Mouse (Mus musculus): Measurements from ENCODE around the gene Tfap2b. TPM values are rescaled to one million over a fixed set of nuclear protein-coding genes. Genes with fewer than 3 reads are reported as not detected.

Gene Tfap2b
- polyA plus RNA-seq, 1 experiment, result not detected

DNA sequence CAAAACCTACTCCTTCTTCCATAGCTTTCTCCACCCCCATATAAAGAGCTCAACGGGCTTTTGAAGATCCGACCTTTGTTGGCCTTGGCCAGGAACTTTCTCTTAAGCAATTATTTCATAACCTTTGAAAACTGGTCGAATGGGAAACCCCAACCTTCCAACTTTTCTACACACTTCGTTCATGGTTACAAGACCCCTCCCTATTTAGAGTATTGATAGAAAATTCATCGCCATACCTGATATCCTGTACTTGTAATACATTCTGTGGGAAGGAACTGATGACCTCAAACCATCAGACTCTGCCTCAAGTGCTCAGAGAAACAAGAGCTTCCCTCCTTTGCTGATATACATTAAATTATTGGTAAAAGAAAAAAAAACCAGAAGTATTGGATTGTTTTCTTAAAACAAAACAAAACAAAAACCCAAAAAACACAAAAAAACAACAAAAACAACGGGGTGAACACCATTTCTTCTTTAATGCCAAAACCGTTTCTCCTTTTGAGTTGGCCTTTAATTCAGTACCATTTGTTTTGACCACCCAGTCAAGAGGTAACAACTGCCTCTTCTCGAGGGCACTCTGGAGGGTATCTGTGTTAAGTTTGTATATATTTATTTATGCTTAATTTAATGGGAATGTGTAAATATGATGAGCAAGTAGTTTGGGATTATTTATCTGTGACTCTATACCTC lies 29.2 kb downstream of the Tfap2b start:
- Histone ChIP-seq H3K4me1 (ENCODE audit: control insufficient read depth, insufficient read depth, low read length) (0 out of 2 replicates have a peak, but pooled peaks cover 3% of the 10 kb centered on the region), H3K4me3 (ENCODE audit: insufficient read depth, low read depth, low read length) (no peak overlapping the region), H3K27ac (ENCODE audit: insufficient read depth, low read depth, low read length) (no peak overlapping the region)
- 11% methylated on average over 8 of the region's 8 CpGs for WGBS
- TF ChIP-seq CTCF (IDR thresholded peaks at IDR 0.05; ENCODE audit: insufficient read depth, low read depth, low read length) (no peak), POLR2A (IDR thresholded peaks at IDR 0.05; ENCODE audit: insufficient read depth, low read depth, low read length) (no peak)

DNA sequence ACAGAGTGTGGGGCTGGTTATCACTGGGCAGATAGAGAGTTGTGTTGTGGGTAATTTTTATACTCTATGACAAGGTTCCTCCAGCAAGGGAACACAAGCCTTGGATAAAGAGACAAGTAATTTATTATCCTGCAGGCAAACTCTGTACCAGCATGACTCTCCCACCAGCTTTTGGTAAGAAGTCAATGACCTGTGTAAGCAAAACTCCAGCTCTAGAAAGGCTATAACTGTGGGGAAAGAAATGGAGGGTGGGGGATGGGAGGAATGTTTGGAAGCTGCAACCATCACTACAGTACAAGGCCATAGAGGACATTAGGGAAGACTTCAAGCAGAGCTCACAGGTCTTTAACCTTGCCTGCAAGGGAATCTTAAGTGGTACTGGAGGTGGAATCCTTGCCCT lies 31.3 kb downstream of the Tfap2b start:
- 0 out of 2 replicates have a peak, but pooled peaks cover 3% of the 10 kb centered on the region for H3K4me1 ChIP-seq (ENCODE audit: control insufficient read depth, insufficient read depth, low read length)
- no peak overlapping the region for H3K4me3 ChIP-seq (ENCODE audit: insufficient read depth, low read depth, low read length)
- TF ChIP-seq CTCF (IDR thresholded peaks at IDR 0.05; ENCODE audit: insufficient read depth, low read depth, low read length), result no peak
- no peak for TF ChIP-seq POLR2A (IDR thresholded peaks at IDR 0.05; ENCODE audit: insufficient read depth, low read depth, low read length)
- H3K27ac ChIP-seq (ENCODE audit: insufficient read depth, low read depth, low read length), result no peak overlapping the region

DNA sequence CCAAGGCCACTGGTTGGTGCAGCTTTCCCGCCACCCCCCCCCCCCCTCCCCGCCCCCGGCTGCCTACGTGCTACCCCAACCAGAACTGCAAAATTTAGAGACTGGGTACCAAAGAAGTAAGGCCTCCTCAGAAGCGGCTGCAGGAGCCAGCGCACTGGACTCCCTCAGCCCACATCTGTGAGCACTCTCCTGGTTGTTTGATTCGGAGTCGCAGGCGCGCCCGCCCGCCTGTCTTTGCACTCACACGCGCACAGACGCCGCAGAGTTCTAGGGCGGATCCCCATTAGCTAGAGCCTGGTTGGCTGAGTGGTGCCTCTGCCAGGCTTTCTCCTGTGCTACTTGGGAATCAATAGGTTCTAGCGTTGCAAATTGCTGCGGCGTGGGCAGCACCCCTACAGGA lies 32.6 kb downstream of the Tfap2b start:
- H3K4me3 ChIP-seq (ENCODE audit: insufficient read depth, low read depth, low read length), result no peak overlapping the region; the same call in 1 of the 2 replicates
- 0 out of 2 replicates have a peak, but pooled peaks cover 3% of the 10 kb centered on the region for H3K4me1 ChIP-seq (ENCODE audit: control insufficient read depth, insufficient read depth, low read length)
- no peak overlapping the region for H3K27ac ChIP-seq (ENCODE audit: insufficient read depth, low read depth, low read length)
- TF ChIP-seq CTCF (IDR thresholded peaks at IDR 0.05; ENCODE audit: insufficient read depth, low read depth, low read length) (no peak), POLR2A (IDR thresholded peaks at IDR 0.05; ENCODE audit: insufficient read depth, low read depth, low read length) (no peak)
- WGBS, result 2% methylated on average over 20 of the region's 20 CpGs

DNA sequence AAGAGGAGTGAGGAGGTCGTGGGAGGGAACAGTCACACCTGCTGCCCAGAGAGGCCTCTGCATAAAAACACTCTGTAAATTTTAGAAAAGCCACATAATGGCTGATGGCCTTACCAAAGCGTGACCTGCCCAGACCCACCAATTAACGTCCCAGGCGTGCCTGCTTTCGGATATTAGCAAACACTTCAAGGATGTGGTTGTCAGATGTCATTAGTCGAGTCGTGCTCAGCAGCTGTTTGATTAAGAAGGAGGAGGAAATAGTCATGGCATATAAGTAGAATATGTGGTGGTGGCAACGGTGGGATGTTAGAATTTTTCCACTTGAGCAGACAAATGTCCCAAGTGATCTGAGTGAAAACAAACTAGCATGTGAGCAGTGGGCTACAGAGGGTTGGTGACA lies 33.3 kb downstream of the Tfap2b start:
- H3K27ac ChIP-seq (ENCODE audit: insufficient read depth, low read depth, low read length), result no peak overlapping the region
- no peak for TF ChIP-seq CTCF (IDR thresholded peaks at IDR 0.05; ENCODE audit: insufficient read depth, low read depth, low read length)
- TF ChIP-seq POLR2A (IDR thresholded peaks at IDR 0.05; ENCODE audit: insufficient read depth, low read depth, low read length), result no peak
- H3K4me3 ChIP-seq (ENCODE audit: insufficient read depth, low read depth, low read length), result no peak overlapping the region
- H3K4me1 ChIP-seq (ENCODE audit: control insufficient read depth, insufficient read depth, low read length), result 0 out of 2 replicates have a peak, but pooled peaks cover 3% of the 10 kb centered on the region
- 9% methylated on average over 8 of the region's 8 CpGs for WGBS

DNA sequence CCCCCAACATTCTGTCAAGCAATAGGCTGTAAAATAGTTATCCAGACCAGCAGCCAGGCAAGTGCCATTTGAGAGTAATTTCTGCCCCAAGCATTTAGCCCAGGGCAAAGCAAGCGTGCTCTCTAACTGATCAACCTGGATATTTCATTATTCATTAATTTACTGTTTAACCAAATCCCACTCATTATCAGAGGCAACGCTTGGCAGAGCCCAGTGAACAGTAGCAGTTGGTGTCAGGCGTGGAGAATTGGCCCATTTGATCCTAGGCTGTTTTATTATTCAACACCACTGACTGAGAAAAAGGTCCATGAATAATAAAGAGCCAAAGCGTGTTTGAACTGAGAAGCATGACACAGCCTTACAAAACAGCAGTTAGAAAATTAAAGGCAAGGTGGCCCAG lies 36.3 kb downstream of the Tfap2b start:
- TF ChIP-seq POLR2A (IDR thresholded peaks at IDR 0.05; ENCODE audit: insufficient read depth, low read depth, low read length) (no peak), CTCF (IDR thresholded peaks at IDR 0.05; ENCODE audit: insufficient read depth, low read depth, low read length) (no peak)
- Histone ChIP-seq H3K4me1 (ENCODE audit: control insufficient read depth, insufficient read depth, low read length) (0 out of 2 replicates have a peak, but pooled peaks cover 3% of the 10 kb centered on the region), H3K27ac (ENCODE audit: insufficient read depth, low read depth, low read length) (no peak overlapping the region), H3K4me3 (ENCODE audit: insufficient read depth, low read depth, low read length) (no peak overlapping the region)
- WGBS, result 23% methylated on average over 4 of the region's 4 CpGs

DNA sequence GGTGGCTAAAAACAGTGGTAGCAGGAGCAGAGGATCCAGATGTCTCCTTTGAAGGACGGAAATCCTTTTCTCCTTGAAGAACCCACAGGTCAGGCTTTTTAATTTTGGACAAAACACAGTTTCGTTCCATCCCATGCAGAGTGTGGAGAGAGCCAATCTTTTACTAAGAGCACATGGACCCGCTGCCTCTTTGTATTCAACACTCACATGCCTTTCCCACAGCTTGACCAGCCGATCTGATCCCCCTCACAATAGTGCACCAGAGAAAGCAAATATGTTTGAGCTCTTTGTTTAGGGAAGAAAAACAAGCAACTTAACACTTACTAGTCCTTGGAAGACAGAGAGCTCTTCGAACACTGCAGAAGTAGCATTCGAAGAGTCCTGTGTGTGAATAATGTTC lies 42.6 kb downstream of the Tfap2b start:
- Histone ChIP-seq H3K4me3 (ENCODE audit: insufficient read depth, low read depth, low read length) (no peak overlapping the region), H3K27ac (ENCODE audit: insufficient read depth, low read depth, low read length) (no peak overlapping the region), H3K4me1 (ENCODE audit: control insufficient read depth, insufficient read depth, low read length) (no peaks in the 10 kb centered on the region)
- 43% methylated on average over 6 of the region's 6 CpGs for WGBS
- TF ChIP-seq POLR2A (IDR thresholded peaks at IDR 0.05; ENCODE audit: insufficient read depth, low read depth, low read length) (no peak), CTCF (IDR thresholded peaks at IDR 0.05; ENCODE audit: insufficient read depth, low read depth, low read length) (no peak)

DNA sequence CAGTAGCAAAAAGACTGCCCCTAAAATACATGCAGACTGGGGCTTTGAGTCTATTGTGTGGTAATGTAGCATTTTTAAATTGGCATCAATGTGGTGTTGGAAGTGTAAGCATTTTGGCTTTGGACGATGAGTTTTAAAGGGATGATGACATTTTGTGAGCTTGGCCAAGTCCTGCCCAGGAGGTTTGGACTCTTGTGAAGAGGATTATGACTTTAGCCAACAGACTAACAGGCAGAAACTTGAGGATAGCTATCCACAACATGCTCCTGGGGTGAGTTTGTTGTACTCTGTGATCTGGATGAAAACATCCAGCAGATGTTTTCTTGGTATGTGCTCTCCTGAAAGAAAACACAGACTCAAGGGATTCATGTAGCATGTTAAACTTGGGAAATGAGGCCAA lies 60.9 kb downstream of the Tfap2b start:
- H3K27ac ChIP-seq (ENCODE audit: insufficient read depth, low read depth, low read length), result no peak overlapping the region
- WGBS, result 74% methylated on average over 1 of the region's 1 CpGs
- no peak overlapping the region for H3K4me3 ChIP-seq (ENCODE audit: insufficient read depth, low read depth, low read length)
- no peaks in the 10 kb centered on the region for H3K4me1 ChIP-seq (ENCODE audit: control insufficient read depth, insufficient read depth, low read length)
- TF ChIP-seq CTCF (IDR thresholded peaks at IDR 0.05; ENCODE audit: insufficient read depth, low read depth, low read length), result no peak
- no peak for TF ChIP-seq POLR2A (IDR thresholded peaks at IDR 0.05; ENCODE audit: insufficient read depth, low read depth, low read length)

Other genes with a start within 250 kb of the Tfap2b start
- not detected in 2 replicates for gene Tfap2d, start 105.9 kb upstream of the Tfap2b start, polyA plus RNA-seq (2012; ENCODE audit: insufficient read depth, insufficient read length, low replicate concordance, missing spikeins)

Measured in olfactory bulb, adult 2 months (tissue).